Mouse (Mus musculus) E14TG2a.4 (cell line): Measurements from ENCODE around the gene Nxpe3.

Experiments
- H3K27me3 ChIP-seq: 2 replicates; pipeline ENCODE4 v1.6.1; 2014; ENCODE audit warnings: low read length, control low read depth; ENCODE audit not compliant: insufficient read depth
- H3K36me3 ChIP-seq: 2 replicates; pipeline ENCODE4 v1.6.1; 2014; ENCODE audit warnings: low read length, control low read depth; ENCODE audit not compliant: insufficient read depth
- H3K4me1 ChIP-seq: replicated peaks from 2 replicates; pipeline ENCODE4 v1.6.1; 2014; ENCODE audit warnings: low read depth, low read length, control low read depth
- H3K4me3 ChIP-seq: replicated peaks from 2 replicates; pipeline ENCODE4 v1.5.1; 2014; ENCODE audit warnings: mild to moderate bottlenecking, low read length
- H3K9me3 ChIP-seq: 2 replicates; pipeline ENCODE4 v1.6.1; 2014; ENCODE audit warnings: low read length, control low read depth
- CTCF ChIP-seq: conservative IDR thresholded peaks from 2 replicates; pipeline ENCODE4 v1.5.1; 2014; ENCODE audit warnings: low read length
- NANOG ChIP-seq: IDR thresholded peaks from 2 replicates; pipeline ENCODE4 v1.6.1; 2014; ENCODE audit warnings: borderline replicate concordance, low read length, mixed read lengths
- POU5F1 ChIP-seq: IDR thresholded peaks from 2 replicates; pipeline ENCODE4 v1.6.1; 2014; ENCODE audit warnings: low read length, borderline replicate concordance

Gene Nxpe3

GRCm38 (mm10) chr16:55813916-55814315 lies 81.2 kb downstream of the Nxpe3 start:
- H3K27me3 ChIP-seq, result no peaks in the 10 kb centered on the region
- peaks cover 79% of the 10 kb centered on the region for H3K36me3 ChIP-seq
- TF ChIP-seq POU5F1 (no peak), CTCF (no peak), NANOG (no peak)
- H3K4me3 ChIP-seq, result peak overlapping the region; percentile 59
- no peaks in the 10 kb centered on the region for H3K9me3 ChIP-seq
- H3K4me1 ChIP-seq, result peaks cover 42% of the 10 kb centered on the region

GRCm38 (mm10) chr16:55811792-55812191 lies 83.3 kb downstream of the Nxpe3 start:
- Histone ChIP-seq H3K27me3 (no peaks in the 10 kb centered on the region), H3K4me1 (peaks cover 48% of the 10 kb centered on the region)
- no peak for TF ChIP-seq NANOG
- TF ChIP-seq POU5F1, result no peak

GRCm38 (mm10) chr16:55809779-55810514 lies 85.1 kb downstream of the Nxpe3 start:
- Histone ChIP-seq H3K4me1 (peaks cover 31% of the 10 kb centered on the region), H3K27me3 (no peaks in the 10 kb centered on the region), H3K4me3 (no peak overlapping the region), H3K9me3 (no peaks in the 10 kb centered on the region), H3K36me3 (peaks cover 43% of the 10 kb centered on the region)
- TF ChIP-seq NANOG, result no peak
- TF ChIP-seq CTCF, result no peak
- TF ChIP-seq POU5F1, result no peak

More at GRCm38 (mm10) chr16:55811792-55812191, 83.3 kb downstream of the Nxpe3 start:
- Histone ChIP-seq H3K4me3 (no peak overlapping the region), H3K9me3 (no peaks in the 10 kb centered on the region), H3K36me3 (peaks cover 58% of the 10 kb centered on the region)

GRCm38 (mm10) chr16:55809345-55809744 lies 85.7 kb downstream of the Nxpe3 start:
- H3K4me3 ChIP-seq, result no peak overlapping the region
- peaks cover 37% of the 10 kb centered on the region for H3K36me3 ChIP-seq
- peaks cover 25% of the 10 kb centered on the region for H3K4me1 ChIP-seq
- TF ChIP-seq CTCF, result no peak
- TF ChIP-seq NANOG, result no peak
- no peak for TF ChIP-seq POU5F1
- H3K27me3 ChIP-seq, result no peaks in the 10 kb centered on the region
- H3K9me3 ChIP-seq, result no peaks in the 10 kb centered on the region

GRCm38 (mm10) chr16:55807505-55807932 lies 87.6 kb downstream of the Nxpe3 start:
- Histone ChIP-seq H3K36me3 (peaks cover 19% of the 10 kb centered on the region), H3K27me3 (no peaks in the 10 kb centered on the region), H3K4me1 (peaks cover 7% of the 10 kb centered on the region), H3K4me3 (no peak overlapping the region), H3K9me3 (no peaks in the 10 kb centered on the region)
- no peak for TF ChIP-seq CTCF
- no peak for TF ChIP-seq NANOG
- no peak for TF ChIP-seq POU5F1

GRCm38 (mm10) chr16:55804799-55805198 lies 90.3 kb downstream of the Nxpe3 start:
- Histone ChIP-seq H3K4me3 (no peak overlapping the region), H3K36me3 (no peaks in the 10 kb centered on the region), H3K4me1 (peaks cover 6% of the 10 kb centered on the region), H3K9me3 (no peaks in the 10 kb centered on the region), H3K27me3 (no peaks in the 10 kb centered on the region)
- TF ChIP-seq NANOG, result no peak
- TF ChIP-seq POU5F1, result no peak
- no peak for TF ChIP-seq CTCF

- Histone ChIP-seq H3K9me3 (no peaks in the 10 kb centered on the region), H3K4me3 (no peak overlapping the region)
- TF ChIP-seq CTCF (no peak), NANOG (no peak), POU5F1 (no peak)
These were observed 93.5 kb downstream of the Nxpe3 start for GRCm38 (mm10) chr16:55801629-55802028.

GRCm38 (mm10) chr16:55798845-55799244 lies 96.2 kb downstream of the Nxpe3 start:
- no peak for TF ChIP-seq POU5F1
- no peak for TF ChIP-seq NANOG
- TF ChIP-seq CTCF, result no peak
- H3K4me1 ChIP-seq, result no peaks in the 10 kb centered on the region
- H3K36me3 ChIP-seq, result no peaks in the 10 kb centered on the region
- no peak overlapping the region for H3K4me3 ChIP-seq
- H3K27me3 ChIP-seq, result no peaks in the 10 kb centered on the region
- H3K9me3 ChIP-seq, result no peaks in the 10 kb centered on the region

More at GRCm38 (mm10) chr16:55801629-55802028, 93.5 kb downstream of the Nxpe3 start:
- no peaks in the 10 kb centered on the region for H3K36me3 ChIP-seq
- H3K27me3 ChIP-seq, result no peaks in the 10 kb centered on the region
- H3K4me1 ChIP-seq, result no peaks in the 10 kb centered on the region
